Mouse (Mus musculus) erythroblast, adult 5-6 weeks (primary cell): ENCODE data around the gene Bcl10. TPM values are rescaled to one million over a fixed set of nuclear protein-coding genes. Genes with fewer than 3 reads are reported as not detected.
A peak's percentile ranks its signal among the peaks of the same experiment; 100 is the strongest.
"Not testable (repeated sequence)": the region's sequence is repeated elsewhere in the genome, so short reads cannot be mapped to it uniquely, and the experiment has no call there.

Experiments
- ATAC-seq: replicated peaks from 2 replicates; pipeline ENCODE4 v1.8.0; 2016; ENCODE audit warnings: moderate number of reproducible peaks, mild to moderate bottlenecking, moderate TSS enrichment, inconsistent platforms; ENCODE audit not compliant: poor library complexity, low FRiP score, severe bottlenecking
- total RNA-seq, 2 experiments: library from RNA; stranded (forward) in 1 of 2; stranded (reverse) in 1 of 2; fragments of 150-400 nt in 1 of 2; fragments of 200-764, 138-1000 nt in 1 of 2; gene quantifications; 2 replicates each; pipeline versions ENCODE4 v1.2.3 to v1.2.4; 2015 to 2017; ENCODE audit warnings: low replicate concordance in 2 of 2

Gene Bcl10
- total RNA-seq, 2 experiments from 2014 or later: 7.7 to 18.0 TPM

GRCm38 (mm10) chr3:145946654-145947053, 24.1 kb downstream of the Bcl10 start:
- ATAC-seq: no peak

DNA sequence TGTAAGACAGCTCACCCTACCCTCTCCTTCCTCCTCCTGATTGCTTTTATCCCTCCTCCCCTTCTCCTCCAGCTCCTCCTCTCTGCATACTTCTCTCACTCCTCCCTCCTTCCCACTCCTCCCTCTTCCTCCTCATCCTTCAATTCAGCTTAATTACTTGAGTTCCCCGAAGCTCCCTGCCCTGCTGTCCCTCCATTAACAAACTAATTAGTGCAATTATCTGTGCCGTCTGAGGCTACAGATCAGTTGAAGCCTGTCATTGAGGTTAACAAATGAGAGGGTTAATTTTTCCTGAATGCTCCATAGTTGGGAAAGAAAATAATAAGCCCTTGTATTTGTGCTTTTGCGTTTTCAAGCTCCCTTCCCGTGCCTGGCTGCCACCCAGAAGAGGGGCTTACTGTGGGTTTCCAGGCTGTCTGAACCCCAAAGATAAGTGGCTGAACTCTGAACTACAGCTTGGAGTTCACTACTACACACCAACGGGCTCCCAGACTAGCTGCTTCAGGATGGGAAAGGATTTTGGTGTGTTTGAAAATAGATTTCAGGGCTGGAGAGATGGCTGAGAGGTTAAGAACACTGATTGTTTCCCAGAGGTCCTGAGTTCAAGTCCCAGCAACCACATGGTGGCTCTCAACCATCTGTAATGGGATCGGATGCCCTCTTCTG, 25.1 kb downstream of the Bcl10 start:
- ATAC-seq: no peak

- ATAC-seq: 0 out of 2 replicates have a peak, but pooled peaks have one; percentile 30
Measured at GRCm38 (mm10) chr3:145950034-145950814, 27.6 kb downstream of the Bcl10 start.

DNA sequence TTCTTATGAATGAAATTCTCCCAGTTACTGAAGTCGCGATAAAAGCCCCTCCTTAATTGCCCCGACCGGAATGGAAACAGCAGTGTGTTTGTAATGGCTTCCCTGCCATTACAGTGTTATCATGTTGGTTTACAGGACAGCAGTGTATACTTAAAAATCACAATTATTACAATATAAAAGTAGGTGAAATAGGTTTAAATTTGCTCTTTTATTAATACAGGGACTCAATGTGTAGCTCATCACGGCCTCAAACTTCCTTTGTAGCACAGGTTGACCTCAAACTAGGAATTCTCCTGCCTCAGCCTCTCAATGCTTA, 28.2 kb downstream of the Bcl10 start:
- no peak for ATAC-seq

- ATAC-seq: no peak
Measured at GRCm38 (mm10) chr3:145951287-145952165, 28.9 kb downstream of the Bcl10 start.

GRCm38 (mm10) chr3:145952945-145953344, 30.3 kb downstream of the Bcl10 start:
- ATAC-seq: no peak

- ATAC-seq: no peak
Measured at GRCm38 (mm10) chr3:145953411-145953810, 30.8 kb downstream of the Bcl10 start.

DNA sequence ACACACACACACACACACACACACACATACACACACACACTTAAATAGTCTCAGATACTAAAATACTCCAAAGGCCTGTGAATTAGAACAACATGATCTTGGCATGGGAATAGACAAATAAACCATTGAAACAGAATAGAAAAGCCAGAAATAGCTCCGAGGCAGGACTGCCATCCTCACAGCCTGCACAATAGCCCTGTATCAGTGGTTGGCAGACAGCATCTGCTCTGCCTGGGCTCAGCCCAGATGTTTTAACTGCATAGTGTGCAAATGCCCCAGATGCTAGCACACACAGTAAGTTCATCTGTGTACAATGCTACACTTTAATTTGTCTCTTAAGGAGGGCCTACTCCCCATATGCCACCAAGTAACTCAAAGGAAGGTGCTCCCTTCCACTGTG, 37.2 kb downstream of the Bcl10 start:
- ATAC-seq: no peak

GRCm38 (mm10) chr3:145962411-145962810, 39.8 kb downstream of the Bcl10 start:
- no peak for ATAC-seq

DNA sequence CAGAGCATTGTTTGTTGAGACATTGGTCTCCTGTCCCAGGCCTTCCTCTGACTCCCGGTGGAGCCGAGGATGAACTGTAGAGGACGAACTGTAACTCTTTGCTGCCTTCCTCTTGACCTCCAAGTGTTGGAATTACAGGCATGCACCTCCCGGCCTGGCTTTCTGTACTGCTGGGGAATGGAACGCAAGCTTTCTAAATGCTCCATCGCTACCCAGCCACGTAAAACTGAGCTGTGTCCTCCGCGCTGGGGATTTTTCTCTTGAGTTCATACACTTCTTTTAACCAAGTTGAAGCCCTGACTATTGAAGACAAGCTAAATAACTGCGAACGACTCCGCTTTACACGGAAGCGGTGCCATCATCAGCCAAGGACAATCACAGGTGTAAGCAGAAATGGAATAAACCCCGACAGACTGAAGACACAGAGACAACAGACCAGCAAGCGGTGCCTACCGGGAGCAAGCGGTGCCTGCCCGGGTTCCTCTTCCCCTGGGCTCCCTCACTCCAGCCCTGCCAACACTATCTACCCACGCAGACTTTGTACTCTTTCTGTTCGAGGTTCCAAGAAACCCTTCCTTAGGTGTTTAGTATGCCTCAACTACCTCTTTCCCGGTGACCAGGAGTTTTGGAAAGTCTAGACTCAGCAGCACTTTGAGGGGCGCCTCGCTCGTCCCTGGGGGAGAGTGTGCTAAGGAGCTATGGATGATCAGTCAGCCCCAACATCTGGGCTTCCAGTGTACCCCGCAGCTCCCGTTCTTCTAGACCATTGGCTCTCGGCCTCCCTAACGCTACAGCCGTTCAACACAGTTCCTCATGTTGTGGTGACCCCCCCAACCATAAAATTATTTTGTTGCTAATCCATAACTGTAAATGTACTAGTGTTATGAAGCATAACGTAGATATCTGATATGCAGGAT, 40.8 kb downstream of the Bcl10 start:
- no peak for ATAC-seq

DNA sequence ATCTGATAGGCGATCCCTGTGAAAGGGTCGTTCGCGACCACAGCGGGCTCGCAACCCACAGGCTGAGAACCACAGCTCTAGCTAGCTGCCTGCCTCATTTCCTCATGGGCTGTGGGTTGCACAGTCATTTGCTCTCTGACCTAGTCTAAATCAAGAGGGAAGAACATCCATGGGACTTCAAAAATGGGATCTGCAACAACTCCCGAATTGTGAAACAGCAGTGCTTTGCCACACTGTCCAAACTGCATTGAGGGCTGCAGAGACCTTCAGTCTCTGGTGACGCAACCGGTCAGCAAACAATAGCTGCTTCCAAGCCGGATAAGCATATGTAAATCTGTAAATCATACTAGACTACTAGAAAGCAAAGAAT, 41.4 kb downstream of the Bcl10 start:
- ATAC-seq: no peak

GRCm38 (mm10) chr3:145964473-145964872, 41.9 kb downstream of the Bcl10 start:
- peak; percentile 57; the same call in 1 of the 2 replicates for ATAC-seq

GRCm38 (mm10) chr3:145965583-145965982, 43.0 kb downstream of the Bcl10 start:
- not testable (repeated sequence) for ATAC-seq

GRCm38 (mm10) chr3:145966806-145967205, 44.2 kb downstream of the Bcl10 start:
- ATAC-seq: no peak

DNA sequence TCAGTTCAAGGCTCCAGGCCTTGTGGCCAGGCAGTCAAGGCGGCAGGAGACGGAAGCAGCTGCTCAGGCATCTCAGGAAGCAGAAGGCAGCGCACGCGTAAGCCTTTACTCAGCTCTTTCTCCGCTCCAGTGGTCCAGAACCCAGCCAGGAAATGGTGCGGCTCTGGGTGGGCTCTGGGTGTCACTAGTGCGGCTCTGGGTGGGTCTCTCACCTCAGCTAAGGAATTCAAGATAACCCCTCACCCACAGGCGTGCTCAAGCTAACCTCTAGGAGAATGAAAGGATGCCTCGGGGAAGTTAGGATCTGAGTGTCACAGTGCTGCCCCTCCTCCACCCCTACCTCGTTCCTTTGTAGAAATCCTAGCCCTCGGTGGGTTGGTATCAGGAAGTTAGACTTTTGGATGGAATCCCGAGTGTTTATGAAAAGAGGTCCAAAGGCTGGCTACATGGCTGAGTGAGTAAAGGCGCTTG, 46.5 kb downstream of the Bcl10 start:
- no peak for ATAC-seq

DNA sequence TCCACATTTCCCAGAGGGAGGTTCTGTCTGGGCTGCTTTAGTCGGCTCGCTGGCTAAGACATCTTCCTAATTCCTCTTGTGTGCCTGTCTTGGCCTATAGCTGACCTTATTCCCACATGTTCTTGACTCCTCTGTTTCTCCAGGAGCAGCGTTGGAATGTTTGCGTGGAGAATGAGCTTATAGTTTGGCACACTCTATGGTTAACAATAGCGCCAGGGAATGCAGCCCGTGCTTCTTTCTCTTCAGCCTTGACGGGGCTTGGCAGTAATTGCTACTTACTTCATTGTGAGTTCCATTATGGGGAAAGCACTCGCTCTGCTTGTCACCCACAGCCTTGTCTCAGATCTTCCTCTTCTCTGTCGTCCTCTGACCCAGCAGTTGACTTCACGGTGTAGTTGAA, 48.9 kb downstream of the Bcl10 start:
- no peak for ATAC-seq

- no peak for ATAC-seq
Measured at GRCm38 (mm10) chr3:145974986-145975385, 52.4 kb downstream of the Bcl10 start.
